Mouse (Mus musculus): ENCODE data around the gene Ccdc85a.
"Not testable (repeated sequence)": the region's sequence is repeated elsewhere in the genome, so short reads cannot be mapped to it uniquely, and the experiment has no call there.

The Ccdc85a gene

GRCm38 (mm10) chr11:28422451-28423231 lies 161.5 kb downstream of the Ccdc85a start:
- DNase-seq (ENCODE audit: low read depth in 2 of 2, low spot score in 2 of 2) = no peak

DNA sequence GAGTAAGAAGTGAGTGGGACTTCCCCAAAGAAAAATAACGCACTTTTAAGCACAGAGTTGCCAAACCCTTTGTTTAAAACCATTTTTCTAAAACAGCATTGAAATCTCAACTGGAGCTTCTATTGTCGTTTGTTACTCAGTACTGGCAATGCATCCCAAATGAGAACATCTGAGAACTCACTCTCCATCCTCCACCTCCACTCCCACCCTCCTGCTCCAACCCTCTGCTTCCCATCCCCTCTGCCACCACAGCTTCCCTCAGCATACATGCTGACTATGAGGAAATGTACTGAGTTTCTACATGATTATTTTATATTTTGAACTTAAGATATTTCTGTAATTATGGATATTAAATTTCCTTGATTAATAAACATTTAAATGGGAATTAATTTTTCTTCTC lies 168.3 kb downstream of the Ccdc85a start:
- DNase-seq (ENCODE audit: low read depth in 2 of 2, low spot score in 2 of 2) = no peak

GRCm38 (mm10) chr11:28409880-28410279 lies 174.2 kb downstream of the Ccdc85a start:
- not testable (repeated sequence) for DNase-seq (ENCODE audit: low read depth in 2 of 2, low spot score in 2 of 2)

DNA sequence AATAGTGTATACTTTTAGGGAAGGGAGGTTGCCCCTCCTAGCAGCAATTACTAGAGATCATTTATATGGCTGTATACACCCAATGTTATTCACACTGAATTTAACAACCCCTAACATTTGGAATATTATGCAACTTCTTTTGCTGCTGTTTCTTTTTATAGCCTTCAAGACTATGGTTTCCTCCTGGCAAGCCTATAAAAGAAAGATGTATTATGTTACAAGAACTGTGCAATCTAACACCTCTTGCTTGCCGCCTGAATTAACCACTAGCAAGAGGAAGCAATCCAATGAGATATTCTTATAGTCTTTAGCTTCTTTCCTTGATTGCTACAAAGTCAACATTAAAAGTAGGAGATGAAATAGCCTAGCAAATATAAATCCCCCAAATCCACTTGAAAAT lies 187.0 kb downstream of the Ccdc85a start:
- DNase-seq (ENCODE audit: low read depth in 2 of 2, low spot score in 2 of 2) = no peak

DNA sequence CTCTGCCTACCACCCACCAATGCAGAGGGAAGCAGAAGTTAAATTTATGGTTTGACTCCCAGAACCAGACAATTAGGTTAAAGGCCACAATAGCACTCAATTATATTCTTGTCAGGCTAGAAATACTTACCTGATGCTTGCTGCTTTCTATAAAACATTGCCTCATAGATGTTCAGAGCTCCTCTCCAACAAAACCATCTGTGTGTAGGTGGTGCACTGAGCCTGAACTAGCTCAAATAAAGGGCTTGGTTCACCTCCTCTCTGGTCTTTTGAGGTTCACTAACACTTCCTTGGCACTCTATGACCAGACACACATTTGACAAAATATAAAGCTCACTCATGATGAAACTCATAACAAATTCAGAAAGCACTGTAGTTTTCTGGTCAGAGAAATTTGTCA lies 208.2 kb downstream of the Ccdc85a start:
- DNase-seq (ENCODE audit: low read depth in 2 of 2, low spot score in 2 of 2) = no peak

GRCm38 (mm10) chr11:28374636-28375035 lies 209.5 kb downstream of the Ccdc85a start:
- DNase-seq (ENCODE audit: low read depth in 2 of 2, low spot score in 2 of 2) = no peak

DNA sequence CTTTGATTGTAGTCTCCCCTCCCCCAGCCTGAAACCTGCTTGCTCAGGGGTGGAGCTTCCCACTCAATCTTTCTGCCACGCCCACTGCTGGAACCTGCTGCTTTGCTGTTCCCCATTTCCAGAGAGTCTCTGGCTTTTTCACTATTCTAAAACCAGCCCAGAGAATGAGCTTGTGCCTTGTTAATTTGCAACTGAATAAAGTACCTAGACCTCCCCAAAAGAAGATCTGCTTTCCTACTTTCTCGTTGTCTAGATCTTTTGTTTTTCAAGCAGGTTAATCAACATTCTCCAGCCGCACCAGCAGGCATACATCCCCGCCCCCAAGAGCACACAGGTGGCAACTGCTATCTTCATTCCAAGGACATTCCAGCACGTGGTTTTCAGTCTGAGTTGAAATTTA lies 212.7 kb downstream of the Ccdc85a start:
- DNase-seq (ENCODE audit: low read depth in 2 of 2, low spot score in 2 of 2) = not testable (repeated sequence)

- no peak for DNase-seq (ENCODE audit: low read depth in 2 of 2, low spot score in 2 of 2)
Measured at GRCm38 (mm10) chr11:28365929-28366244, 218.2 kb downstream of the Ccdc85a start.

DNA sequence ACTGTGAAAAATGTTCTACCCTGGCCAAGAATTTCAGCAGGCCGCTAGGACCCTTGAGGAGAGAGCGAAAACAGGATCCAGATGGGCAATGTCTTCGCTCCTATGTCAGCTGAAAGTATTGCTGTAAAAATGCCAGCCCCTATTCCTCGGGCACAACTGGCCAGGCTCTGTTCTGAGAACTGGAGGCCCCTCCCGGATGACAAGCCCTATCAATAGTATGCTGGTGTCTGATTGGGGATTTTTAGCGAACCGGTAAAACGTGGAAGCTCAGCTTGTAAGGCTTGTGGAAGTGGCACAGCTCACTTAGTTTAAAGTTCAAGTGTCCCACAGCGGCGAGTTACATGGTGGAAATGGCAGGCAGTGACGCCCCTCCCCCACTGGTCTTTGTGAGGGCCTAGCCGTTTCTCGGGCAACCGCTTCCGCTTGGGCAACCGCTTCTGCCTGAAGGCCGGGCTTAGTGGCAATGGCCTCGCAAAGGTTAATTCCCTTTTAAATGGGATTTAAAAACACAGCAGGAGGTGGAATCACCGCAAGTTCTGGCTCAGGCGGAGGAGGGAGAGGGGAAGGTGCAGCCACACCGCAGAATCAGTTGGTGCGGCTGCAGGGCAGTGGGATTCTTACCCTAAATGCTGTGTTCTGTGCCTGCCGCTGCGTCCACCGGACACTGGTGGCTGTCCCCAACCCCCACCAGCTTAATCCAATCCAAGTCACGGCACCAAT lies 218.8 kb downstream of the Ccdc85a start:
- no peak for DNase-seq (ENCODE audit: low read depth in 2 of 2, low spot score in 2 of 2)

DNA sequence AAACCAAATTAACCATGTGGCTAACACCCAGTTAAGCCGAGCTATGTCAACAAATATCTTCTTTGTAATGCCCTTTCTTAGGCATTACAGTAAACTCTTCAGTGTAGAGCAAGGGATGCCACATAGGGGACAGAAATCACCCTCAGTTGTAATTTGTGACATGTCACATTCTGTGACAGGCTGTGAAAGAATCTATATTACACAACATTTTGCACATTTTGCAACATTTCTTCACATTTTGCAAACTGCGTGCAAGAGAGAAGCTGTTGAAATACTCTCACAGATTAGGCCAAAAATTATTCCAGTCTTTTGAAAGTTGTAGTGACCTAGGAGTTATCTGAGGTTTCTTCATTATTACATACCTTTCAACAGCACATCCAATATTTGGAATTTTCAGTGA lies 240.7 kb downstream of the Ccdc85a start:
- no peak for DNase-seq (ENCODE audit: low read depth in 2 of 2, low spot score in 2 of 2)

DNA sequence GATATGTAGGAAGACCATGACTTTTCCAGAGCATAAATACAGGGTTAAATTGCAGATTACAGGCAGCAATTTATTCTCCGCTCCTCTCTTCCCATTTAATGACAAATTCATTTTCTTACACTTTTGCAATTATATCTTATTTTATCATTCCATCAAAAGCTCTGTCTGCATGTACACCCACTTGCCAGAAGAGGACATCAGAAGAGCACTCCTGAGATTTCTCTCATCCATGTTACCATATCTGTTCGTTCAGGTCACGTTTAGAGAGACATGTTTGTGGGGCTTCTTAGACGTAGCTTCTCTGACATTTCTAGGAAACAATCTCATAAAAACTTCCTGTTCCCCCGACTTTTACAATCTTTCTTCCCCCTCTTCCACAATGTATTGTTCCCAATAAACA lies 242.2 kb downstream of the Ccdc85a start:
- no peak for DNase-seq (ENCODE audit: low read depth in 2 of 2, low spot score in 2 of 2)

DNA sequence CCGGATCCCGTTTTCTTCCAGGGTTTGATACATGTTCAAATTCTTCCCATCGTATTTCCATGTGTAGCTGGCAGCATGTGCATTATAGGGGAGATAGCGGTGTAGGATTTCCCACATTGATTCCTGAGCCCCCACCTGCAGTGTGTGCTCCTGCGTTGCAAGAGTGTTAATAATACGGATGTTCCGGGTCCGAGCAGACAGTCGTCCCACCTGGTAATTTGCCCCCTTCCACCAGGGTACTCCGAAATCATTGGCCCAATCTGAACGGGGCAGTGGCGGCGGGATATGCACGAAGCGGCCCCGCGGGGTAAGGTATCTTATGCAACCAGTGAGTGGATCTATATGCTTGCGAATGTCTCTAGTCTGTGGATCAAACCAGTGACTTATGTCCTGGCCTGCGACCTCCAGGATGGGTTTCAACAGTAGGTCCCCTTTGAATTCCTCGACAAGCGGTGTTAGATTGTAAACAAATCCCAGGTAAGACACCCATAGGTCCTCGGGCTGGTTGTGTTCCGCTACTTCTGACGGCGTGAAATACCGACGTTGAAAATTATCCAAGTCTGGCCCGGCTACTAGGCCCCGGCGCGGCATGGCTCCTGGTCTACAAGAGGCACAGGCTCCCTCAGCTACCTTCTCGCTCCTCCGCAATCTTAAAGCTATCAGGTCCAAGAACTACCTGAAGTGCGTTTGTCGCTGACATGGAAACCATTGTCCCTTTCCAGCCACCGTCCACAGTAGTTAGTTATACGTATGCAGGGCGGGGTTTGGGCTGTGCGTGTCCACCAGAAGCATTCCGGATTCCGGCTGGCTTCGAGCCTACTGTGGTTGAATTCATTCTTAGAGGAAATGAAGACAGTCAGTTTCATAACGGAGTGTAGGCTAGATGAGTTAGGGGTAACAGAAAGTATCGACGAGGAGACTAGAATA lies 244.6 kb downstream of the Ccdc85a start, which contains the start of gene Gm6685:
Gm6685 (minus strand) TSS at position 644 of the 927 bp plus-strand sequence.
- DNase-seq (ENCODE audit: low read depth in 2 of 2, low spot score in 2 of 2) = not testable (repeated sequence)
